Mouse (Mus musculus) olfactory bulb, adult 2 months (tissue): ENCODE results near the gene Prom2.

Experiments
- CTCF ChIP-seq: fragments of 200-500 bp; IDR thresholded peaks from 2 replicates; pipeline ENCODE4 v1.5.1; 2012; ENCODE audit warnings: low read depth, mild to moderate bottlenecking, low read length, moderate library complexity; ENCODE audit not compliant: insufficient read depth
- POLR2A ChIP-seq: fragments of 200-500 bp; IDR thresholded peaks from 2 replicates; pipeline ENCODE4 v1.6.1; 2012; ENCODE audit warnings: mild to moderate bottlenecking, low read depth, low read length, moderate library complexity; ENCODE audit not compliant: insufficient read depth

- no peak for TF ChIP-seq POLR2A
- no peak for TF ChIP-seq CTCF
Observed at GRCm38 (mm10) chr2:127550446-127550845, 9.2 kb upstream of the Prom2 start.
